Mouse (Mus musculus) liver, adult 2 months (tissue): ENCODE measurements around the gene Slc2a12. TPM values are rescaled to one million over a fixed set of nuclear protein-coding genes. Genes with fewer than 3 reads are reported as not detected.

Source experiments
- DNase-seq: peaks from one replicate; pipeline ENCODE4 v3.0.0-alpha.2; 2011; ENCODE audit warnings: low read depth, low spot score; ENCODE audit errors: extremely low read depth
- H3K27ac ChIP-seq: fragments of 200-500 bp; replicated peaks from 2 replicates; pipeline ENCODE4 v1.5.1; 2012; ENCODE audit warnings: low read depth, mild to moderate bottlenecking, control low read depth, inconsistent platforms, low read length; ENCODE audit not compliant: insufficient read depth
- H3K27me3 ChIP-seq: fragments of 200-500 bp; 2 replicates; pipeline ENCODE4 v1.6.1; 2012; ENCODE audit warnings: mild to moderate bottlenecking, moderate library complexity, low read length, inconsistent platforms; ENCODE audit not compliant: control insufficient read depth, insufficient read depth
- H3K36me3 ChIP-seq: fragments of 200-500 bp; 2 replicates; pipeline ENCODE4 v1.6.1; 2012; ENCODE audit warnings: low read length, inconsistent platforms; ENCODE audit not compliant: control insufficient read depth, insufficient read depth
- H3K4me1 ChIP-seq: fragments of 200-500 bp; 2 replicates; pipeline ENCODE4 v1.6.1; 2011; ENCODE audit warnings: low read length; ENCODE audit not compliant: control insufficient read depth, insufficient read depth
- H3K4me3 ChIP-seq: fragments of 200-500 bp; 2 replicates; pipeline ENCODE4 v1.5.1; 2011; ENCODE audit warnings: low read depth, mild to moderate bottlenecking, control low read depth, low read length, moderate library complexity; ENCODE audit not compliant: insufficient read depth
- H3K79me2 ChIP-seq: fragments of 200-500 bp; 2 replicates; pipeline ENCODE4 v1.6.1; 2012; ENCODE audit warnings: inconsistent platforms, mild to moderate bottlenecking, low read length, moderate library complexity; ENCODE audit not compliant: control insufficient read depth, insufficient read depth
- H3K9ac ChIP-seq: fragments of 200-500 bp; 2 replicates; pipeline ENCODE4 v1.6.1; 2012; ENCODE audit warnings: low read depth, mild to moderate bottlenecking, control low read depth, inconsistent platforms, low read length
- CTCF ChIP-seq: fragments of 200-500 bp; IDR thresholded peaks from 2 replicates; pipeline ENCODE4 v1.5.1; 2011; ENCODE audit warnings: low read depth, low read length, control low read depth
- POLR2A ChIP-seq: fragments of 200-500 bp; IDR thresholded peaks from 2 replicates; pipeline ENCODE4 v1.6.1; 2011; ENCODE audit warnings: low read length, control low read depth; ENCODE audit not compliant: insufficient read depth; ENCODE audit errors: extremely low read depth
- WGBS: fragments of 180-500 bp; shearing (Covaris S2); methylation state at CpG from one replicate; pipeline ENCODE4 v1.1.7; 2018; 5-methylcytosine and 5-hydroxymethylcytosine counted together
- polyA plus RNA-seq: library from polyadenylated mRNA; depleted of rRNA; stranded (reverse); fragments of >200 nt; gene quantifications from 2 replicates; pipeline ENCODE4 v1.2.3, GENCODE M21; 2012
- total RNA-seq: library from RNA; depleted of rRNA; stranded (reverse); fragments of >200 nt; gene quantifications from 2 replicates; pipeline ENCODE4 v1.2.3, GENCODE M21; 2014

The Slc2a12 gene
- total and polyA plus RNA-seq, 2 experiments, result 0.13 to 0.46 TPM

DNA sequence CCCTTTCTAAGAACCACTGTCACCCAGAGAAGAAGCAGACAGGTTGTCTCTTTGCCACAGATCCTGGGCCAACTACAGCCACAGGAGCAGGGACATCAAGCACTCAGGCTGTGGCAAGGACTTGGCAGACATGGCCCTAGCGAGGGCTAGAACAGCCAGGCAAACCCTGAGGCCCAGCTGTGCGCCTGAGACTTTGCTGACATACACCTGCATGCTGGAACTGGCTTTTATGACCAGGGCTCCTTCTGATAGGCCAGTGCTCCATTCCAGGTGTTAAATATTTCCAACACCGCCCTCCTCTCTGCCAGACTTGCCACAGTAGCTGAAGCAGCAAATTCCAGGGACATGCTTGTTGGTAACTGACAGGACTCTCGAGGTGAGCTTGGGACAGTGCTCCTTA lies 3.9 kb downstream of the Slc2a12 start:
- no peaks in the 10 kb centered on the region for H3K4me1 ChIP-seq
- no peaks in the 10 kb centered on the region for H3K36me3 ChIP-seq
- no peaks in the 10 kb centered on the region for H3K79me2 ChIP-seq
- TF ChIP-seq CTCF (no peak), POLR2A (no peak)
- WGBS, result 77% methylated on average over 4 of the region's 4 CpGs
- no peak for DNase-seq
- no peaks in the 10 kb centered on the region for H3K27me3 ChIP-seq
- H3K9ac ChIP-seq, result no peak overlapping the region
- no peak overlapping the region for H3K4me3 ChIP-seq
- no peak overlapping the region for H3K27ac ChIP-seq

DNA sequence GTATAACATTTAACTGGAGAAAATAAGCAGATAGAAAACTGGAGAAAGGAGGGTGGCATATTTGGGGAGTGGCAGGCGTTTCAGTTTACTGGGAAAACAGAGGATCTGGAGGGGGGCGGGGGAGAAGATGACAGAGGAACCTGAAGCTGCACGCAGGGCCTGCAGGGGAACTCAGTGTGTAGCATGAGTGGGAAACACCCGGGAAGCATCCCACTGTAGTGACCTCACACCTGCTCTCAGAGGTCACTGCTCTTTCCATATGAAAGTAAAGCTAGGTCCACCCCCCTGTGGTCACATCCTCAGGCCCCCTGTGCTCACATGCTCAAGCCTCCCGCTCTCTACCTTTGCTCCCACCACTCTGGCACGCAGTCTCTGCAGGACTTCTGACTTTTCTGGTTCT lies 9.0 kb downstream of the Slc2a12 start:
- no peak for DNase-seq
- WGBS, result 45% methylated on average over 6 of the region's 6 CpGs
- TF ChIP-seq POLR2A (no peak), CTCF (no peak)

DNA sequence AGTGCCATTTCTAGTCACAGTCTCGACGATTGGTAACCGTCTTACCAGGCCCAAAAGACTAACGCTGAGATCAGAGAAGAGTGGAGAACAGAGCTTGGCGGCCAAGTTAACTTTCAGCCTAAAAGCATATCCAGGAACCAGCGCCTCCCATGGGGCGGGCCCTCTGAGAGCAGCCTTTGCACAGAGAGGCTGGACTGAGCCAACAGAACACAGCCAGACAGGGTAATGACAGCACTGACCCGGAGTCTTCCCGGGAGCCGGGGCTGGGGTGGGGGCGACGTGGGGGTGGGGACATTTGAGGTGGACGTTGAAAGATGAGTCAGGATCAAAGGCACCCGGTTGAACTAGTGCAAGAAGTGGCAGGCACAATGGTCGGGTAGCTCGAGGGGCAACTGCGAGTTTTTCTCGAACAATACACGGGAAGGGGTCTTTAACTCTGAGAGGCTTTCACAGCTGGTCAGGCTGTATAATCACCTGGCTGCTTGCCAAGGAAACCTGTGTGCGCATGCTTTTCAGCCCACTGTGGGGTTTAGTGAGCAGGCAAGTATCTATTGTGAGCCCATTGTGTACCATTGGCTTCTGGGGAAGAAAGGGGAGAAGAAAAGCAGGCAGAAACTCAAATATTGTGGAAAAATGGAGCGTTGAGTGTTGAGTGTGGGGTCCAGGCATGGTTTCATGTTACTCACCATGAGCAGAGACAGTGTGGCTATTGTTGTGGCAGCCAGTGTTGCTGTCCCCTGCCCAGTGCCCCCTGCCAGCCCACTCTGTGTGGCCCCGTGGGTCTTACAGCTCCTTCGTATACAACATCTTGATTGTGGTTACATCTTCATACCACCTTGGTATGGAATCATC lies 13.9 kb downstream of the Slc2a12 start:
- Histone ChIP-seq H3K27ac (no peak overlapping the region), H3K36me3 (no peaks in the 10 kb centered on the region), H3K4me3 (no peak overlapping the region), H3K79me2 (no peaks in the 10 kb centered on the region), H3K4me1 (no peaks in the 10 kb centered on the region), H3K9ac (no peak overlapping the region), H3K27me3 (no peaks in the 10 kb centered on the region)
- TF ChIP-seq POLR2A (no peak), CTCF (no peak)
- 58% methylated on average over 23 of the region's 23 CpGs for WGBS
- no peak for DNase-seq

More for the DNA sequence above, 9.0 kb downstream of the Slc2a12 start:
- Histone ChIP-seq H3K79me2 (no peaks in the 10 kb centered on the region), H3K4me3 (no peak overlapping the region), H3K27me3 (no peaks in the 10 kb centered on the region), H3K9ac (no peak overlapping the region), H3K27ac (no peak overlapping the region), H3K4me1 (no peaks in the 10 kb centered on the region), H3K36me3 (no peaks in the 10 kb centered on the region)

DNA sequence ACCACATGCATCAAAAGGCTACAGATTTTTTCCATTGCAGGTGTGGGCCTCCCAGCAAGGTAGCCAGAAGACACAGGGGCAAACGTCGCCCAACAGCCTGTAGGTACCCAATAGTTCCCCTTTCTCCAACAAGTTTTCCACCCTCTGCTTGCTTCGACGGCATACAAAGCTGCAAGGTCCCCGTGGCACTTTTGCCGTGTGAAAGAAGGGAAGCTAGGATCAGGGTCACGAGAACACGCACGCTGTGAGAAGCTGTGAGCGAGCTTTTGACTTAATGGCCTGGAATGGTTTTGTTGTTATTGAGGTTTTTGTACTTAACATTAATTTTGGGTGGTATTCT lies 14.5 kb downstream of the Slc2a12 start:
- Histone ChIP-seq H3K36me3 (no peaks in the 10 kb centered on the region), H3K4me3 (no peak overlapping the region), H3K27me3 (no peaks in the 10 kb centered on the region), H3K9ac (no peak overlapping the region), H3K27ac (no peak overlapping the region), H3K4me1 (no peaks in the 10 kb centered on the region), H3K79me2 (no peaks in the 10 kb centered on the region)
- TF ChIP-seq POLR2A (no peak), CTCF (no peak)
- 86% methylated on average over 10 of the region's 10 CpGs for WGBS
- DNase-seq, result no peak

DNA sequence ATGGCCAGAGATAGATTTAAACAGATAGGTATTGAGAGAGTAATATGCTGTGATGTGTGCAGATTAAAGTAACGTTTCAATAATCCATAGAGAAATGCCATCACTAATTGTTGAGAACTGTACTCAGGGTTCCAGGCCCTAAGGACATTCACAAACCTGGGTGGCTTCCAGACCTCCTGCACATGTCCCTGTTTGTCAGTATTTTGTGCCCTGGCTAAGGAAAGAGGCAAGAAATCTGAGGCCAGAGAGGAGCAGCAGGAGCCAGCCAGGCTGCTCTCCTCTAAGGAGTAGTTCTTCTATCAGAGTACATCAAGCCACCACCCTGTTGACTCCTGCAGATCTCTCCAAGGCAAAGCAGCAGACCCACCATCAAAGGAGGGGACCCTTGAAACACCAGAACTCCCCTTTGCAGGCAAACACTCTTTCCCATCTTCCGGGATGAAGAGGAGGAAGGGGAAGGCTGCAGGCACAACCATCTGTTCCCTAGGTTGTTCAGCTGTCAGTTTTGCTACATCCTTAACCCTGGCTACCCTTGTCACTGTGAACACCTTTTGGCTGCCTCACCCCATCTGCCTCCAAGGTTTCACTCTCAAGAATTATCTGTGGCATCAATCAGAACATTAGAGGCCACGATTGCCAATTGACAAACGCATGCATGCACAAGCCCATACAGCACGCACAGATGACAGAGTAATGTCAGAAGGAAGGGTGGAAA lies 15.6 kb downstream of the Slc2a12 start:
- Histone ChIP-seq H3K27ac (no peak overlapping the region), H3K4me3 (no peak overlapping the region), H3K36me3 (no peaks in the 10 kb centered on the region), H3K4me1 (no peaks in the 10 kb centered on the region), H3K27me3 (no peaks in the 10 kb centered on the region), H3K79me2 (no peaks in the 10 kb centered on the region), H3K9ac (no peak overlapping the region)
- 86% methylated on average over 5 of the region's 5 CpGs for WGBS
- DNase-seq, result no peak
- TF ChIP-seq CTCF, result no peak
- TF ChIP-seq POLR2A, result no peak

DNA sequence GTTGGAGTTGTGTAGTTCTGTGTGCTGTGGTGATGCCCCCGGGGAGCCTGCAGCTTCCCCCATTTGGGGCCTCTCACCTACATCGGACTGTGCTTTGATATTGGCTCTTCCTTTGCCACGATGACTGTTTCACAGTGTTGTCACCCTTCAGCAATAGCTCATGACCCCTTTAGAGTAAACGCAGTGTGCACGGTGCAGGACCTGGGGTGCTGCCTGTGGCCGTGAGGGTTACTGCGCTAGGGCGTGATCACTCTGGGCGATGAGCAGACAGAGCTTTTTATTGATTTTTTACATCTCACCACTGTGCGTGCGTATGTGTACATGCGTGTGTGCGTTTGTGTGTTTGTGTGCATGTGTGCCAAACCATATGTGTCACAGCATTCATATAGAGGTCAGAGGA lies 23.7 kb downstream of the Slc2a12 start:
- WGBS, result 70% methylated on average over 13 of the region's 13 CpGs
- H3K27ac ChIP-seq, result no peak overlapping the region
- H3K4me3 ChIP-seq, result no peak overlapping the region
- no peak overlapping the region for H3K9ac ChIP-seq
- H3K27me3 ChIP-seq, result no peaks in the 10 kb centered on the region
- H3K36me3 ChIP-seq, result no peaks in the 10 kb centered on the region
- H3K4me1 ChIP-seq, result no peaks in the 10 kb centered on the region
- DNase-seq, result no peak
- no peaks in the 10 kb centered on the region for H3K79me2 ChIP-seq
- TF ChIP-seq POLR2A (no peak), CTCF (no peak)
